Mouse (Mus musculus) adrenal gland, postnatal 36 days (tissue): ENCODE data around the gene Dnajc30. TPM values are rescaled to one million over a fixed set of nuclear protein-coding genes. Genes with fewer than 3 reads are reported as not detected.

ENCODE experiments used
- DNase-seq, 2 experiments: peaks; one replicate each; pipeline ENCODE4 v3.0.0; 2021; ENCODE audit warnings: mixed read lengths in 1 of 2
- total RNA-seq, 2 experiments: library from RNA; stranded (reverse); gene quantifications; 2 replicates each; pipeline ENCODE4 v1.2.3; 2021

Dnajc30 gene
- total RNA-seq, 2 experiments from 2014 or later = 28.1 to 34.6 TPM

- DNase-seq = peak; percentile 88 to 91
These were observed 43.8 kb downstream of the Dnajc30 start for GRCm38 (mm10) chr5:135107521-135108501.

GRCm38 (mm10) chr5:135109017-135109416, 45.0 kb downstream of the Dnajc30 start:
- no peak for DNase-seq

- peak; percentile 28 to 60 for DNase-seq
These were observed 45.4 kb downstream of the Dnajc30 start for GRCm38 (mm10) chr5:135109426-135109825.

- no peak for DNase-seq
These were observed 46.0 kb downstream of the Dnajc30 start for GRCm38 (mm10) chr5:135109976-135110375.

GRCm38 (mm10) chr5:135113782-135114181, 49.8 kb downstream of the Dnajc30 start:
- DNase-seq = no peak

GRCm38 (mm10) chr5:135115241-135115640, 51.2 kb downstream of the Dnajc30 start:
- DNase-seq = no peak

Other genes starting within 250 kb of the Dnajc30 start
- not detected for gene Tmem270, start 157.5 kb upstream of the Dnajc30 start, total RNA-seq
- not detected for gene Cldn13, start 148.7 kb upstream of the Dnajc30 start, total RNA-seq
- 10 to 100 TPM; 18.5 to 29.9 TPM for gene Mettl27, start 131.8 kb upstream of the Dnajc30 start, total RNA-seq
- not detected for gene Cldn4, start 117.3 kb upstream of the Dnajc30 start, total RNA-seq
- gene Cldn3, start 78.0 kb upstream of the Dnajc30 start, total RNA-seq = under 1 TPM in 1 of 2 experiments, not detected in 1; 0.43 TPM
- gene Abhd11, start 55.0 kb upstream of the Dnajc30 start, total RNA-seq = 10 to 100 TPM; 45.4 to 55.3 TPM
- gene Stx1a, start 40.7 kb upstream of the Dnajc30 start, total RNA-seq = 1 to 10 TPM; 6.8 to 7.7 TPM
- 10 to 100 TPM; 51.7 to 57.7 TPM for gene Bud23, start 757 bp downstream of the Dnajc30 start, total RNA-seq
- 1 to 10 TPM; 1.8 to 3.7 TPM for gene Vps37d, start 14.1 kb downstream of the Dnajc30 start, total RNA-seq
- gene Mlxipl, start 25.7 kb downstream of the Dnajc30 start, total RNA-seq = 10 to 100 TPM; 47.4 to 73.6 TPM
- 10 to 100 TPM; 28.9 to 40.9 TPM for gene Tbl2, start 85.5 kb downstream of the Dnajc30 start, total RNA-seq
- gene Bcl7b, start 104.1 kb downstream of the Dnajc30 start, total RNA-seq = 10 to 100 TPM; 72.6 to 77.5 TPM
- 10 to 100 TPM; 72.1 to 90.4 TPM for gene Baz1b, start 123.1 kb downstream of the Dnajc30 start, total RNA-seq
- 1 to 10 TPM; 3.7 to 6.3 TPM for gene Fzd9, start 187.0 kb downstream of the Dnajc30 start, total RNA-seq